Mouse (Mus musculus): ENCODE results near the gene Lasp1.

Lasp1 gene

GRCm38 (mm10) chr11:97880362-97880761 lies 81.6 kb downstream of the Lasp1 start:
- no peak for DNase-seq

- peak; percentile 81 to 83 for DNase-seq
These were observed 84.7 kb downstream of the Lasp1 start for GRCm38 (mm10) chr11:97883542-97883917.

- DNase-seq = peak; percentile 97 to 98
These were observed 85.3 kb downstream of the Lasp1 start, which contains the start of gene Fbxo47 for GRCm38 (mm10) chr11:97883918-97884600. Gene Fbxo47, minus strand, starts transcription at chr11:97884154.

GRCm38 (mm10) chr11:97884601-97885185 lies 85.9 kb downstream of the Lasp1 start:
- DNase-seq = no peak

GRCm38 (mm10) chr11:97885296-97885915 lies 86.6 kb downstream of the Lasp1 start:
- no peak for DNase-seq
